In the genomic region with DNA sequence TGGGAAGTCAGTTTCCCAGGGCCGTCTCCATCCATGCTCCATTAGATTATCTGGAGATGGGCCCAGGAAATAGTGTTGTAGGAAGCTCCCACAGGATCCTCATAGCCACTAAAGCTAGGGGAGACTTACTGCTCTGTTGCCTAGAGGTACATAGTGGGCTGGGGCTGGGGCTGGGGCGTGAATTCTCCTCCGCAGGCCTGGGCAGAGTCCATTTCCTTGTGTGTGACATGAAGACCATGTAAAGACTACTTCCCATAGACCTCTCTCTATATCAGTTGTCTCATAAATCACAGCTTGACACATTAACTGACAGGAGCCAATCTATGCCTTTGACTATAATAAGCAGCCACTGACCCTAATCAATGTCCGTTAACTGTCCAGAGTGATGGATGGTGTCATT, we compare ENCODE assay signal across 15 mouse cellular contexts. TPM values are rescaled to one million over a fixed set of nuclear protein-coding genes. Genes with fewer than 3 reads are reported as not detected.
"Had no signal": no experiment of that assay in that cellular context is flagged by ENCODE, and none has a peak within 500 bp of the region (broad histone marks: within the 10 kb centered on the region; RNA-seq: fewer than 3 reads in every experiment).

No protein-coding gene starts in this region.

- H3K4me1 ChIP-seq: neural tube, embryonic 15.5 days had no signal

- DNase-seq: right cerebral cortex, adult 18-20 months; right cerebral cortex, postnatal 14 days; right cerebral cortex, postnatal 25 days; right cerebral cortex, postnatal 4 days; spleen, adult 18-20 months; thymus, adult 18-20 months; thymus, adult 2 months; thymus, postnatal 14 days; thymus, postnatal 25 days; thymus, postnatal 36 days; thymus, postnatal 4 days had no signal

- H3K9me3 ChIP-seq: neural tube, embryonic 15.5 days; stomach, embryonic 15.5 days had no signal

- H3K4me3 ChIP-seq: neural tube, embryonic 15.5 days; stomach, embryonic 15.5 days had no signal

- H3K27ac ChIP-seq: neural tube, embryonic 15.5 days; stomach, embryonic 15.5 days; stomach, postnatal 0 days had no signal

- H3K4me2 ChIP-seq: neural tube, embryonic 15.5 days; stomach, embryonic 15.5 days had no signal

- H3K9ac ChIP-seq: neural tube, embryonic 15.5 days; stomach, embryonic 15.5 days had no signal

- H3K36me3 ChIP-seq: neural tube, embryonic 15.5 days; stomach, embryonic 15.5 days had no signal

- H3K27me3 ChIP-seq: neural tube, embryonic 15.5 days; stomach, embryonic 15.5 days had no signal

RNA-seq across cellular contexts. Expression of gene Kcna5, which starts 7.5 kb away (rescaled TPM):
- total RNA-seq: neutrophil, adult 5-6 weeks had no signal
